Mouse (Mus musculus) brain, embryonic 14.5 days (tissue): Measurements from ENCODE around the gene Nampt.
A peak's percentile ranks its signal among the peaks of the same experiment; 100 is the strongest.

Source experiments
- CTCF ChIP-seq: fragments of 200-500 bp; IDR thresholded peaks from 2 replicates; pipeline ENCODE4 v1.5.1; 2012; ENCODE audit warnings: inconsistent platforms, mild to moderate bottlenecking, moderate library complexity, borderline replicate concordance; ENCODE audit not compliant: insufficient read depth, insufficient read length; ENCODE audit errors: extremely low read depth
- POLR2A ChIP-seq: fragments of 200-500 bp; IDR thresholded peaks from 2 replicates; pipeline ENCODE4 v1.6.1; 2012; ENCODE audit warnings: mild to moderate bottlenecking, inconsistent platforms, borderline replicate concordance; ENCODE audit not compliant: poor library complexity, insufficient read depth, insufficient read length, severe bottlenecking; ENCODE audit errors: extremely low read depth

DNA sequence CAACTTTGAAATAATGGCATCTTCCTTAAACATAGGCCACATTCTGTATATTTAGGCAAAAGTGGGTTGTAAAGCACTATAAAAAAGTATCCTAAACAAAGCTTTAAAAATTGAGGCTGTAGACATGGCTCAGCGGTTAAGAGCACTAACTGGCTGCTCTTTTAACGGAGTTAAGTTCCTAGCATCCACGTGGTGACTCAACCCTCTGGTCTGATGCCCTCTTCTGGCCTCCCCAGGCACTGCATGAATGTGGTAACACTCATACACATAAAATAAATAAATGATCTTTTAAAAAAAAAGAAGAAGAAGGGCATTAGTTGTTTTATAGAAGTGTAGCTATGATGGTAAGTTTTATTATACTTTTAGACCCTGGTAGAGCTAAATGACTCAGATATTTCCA, 7.6 kb downstream of the Nampt start:
- TF ChIP-seq CTCF, result peak; percentile 54; the same call in 1 of the 2 replicates
- no peak for TF ChIP-seq POLR2A
